Comparison of ENCODE assay signal across 7 mouse cellular contexts in the genomic region with DNA sequence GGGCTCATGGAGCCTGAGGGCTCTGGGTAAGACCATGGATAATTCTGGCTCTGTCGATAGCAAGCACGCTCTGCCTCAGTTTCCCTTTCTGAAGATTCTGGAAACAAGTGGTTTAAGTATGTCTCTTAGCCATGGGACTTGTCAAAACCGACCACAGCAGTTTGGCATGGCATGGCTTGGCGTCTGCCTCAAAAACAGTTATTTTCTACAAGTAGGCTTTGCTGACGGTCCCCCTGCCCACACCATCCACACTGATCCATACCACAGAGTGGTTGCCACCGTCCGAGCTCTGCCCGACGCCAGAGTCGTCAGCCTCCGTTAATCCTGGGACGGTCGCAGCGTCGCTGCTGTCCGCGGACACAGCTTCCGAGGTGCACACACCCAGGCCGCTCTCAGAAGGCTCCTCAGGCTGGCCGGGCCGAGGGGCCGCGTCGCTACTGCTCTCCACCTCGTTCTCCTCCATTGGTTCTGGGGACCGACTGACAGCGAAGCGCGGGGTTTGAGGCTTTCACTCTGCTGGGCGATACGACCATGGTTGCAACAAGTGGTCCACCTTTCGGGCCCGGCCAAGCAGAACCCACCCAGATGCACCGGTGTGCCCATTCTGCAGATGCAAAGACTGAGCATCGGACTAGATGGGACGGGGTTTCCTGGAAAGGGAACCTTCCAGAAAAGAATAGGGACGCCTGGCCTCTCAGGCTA. TPM values are rescaled to one million over a fixed set of nuclear protein-coding genes. Genes with fewer than 3 reads are reported as not detected.
DNase-seq lines count a peak whose midpoint lies in the region; ATAC-seq and TF ChIP-seq lines count a peak whose summit lies in the region.

No protein-coding gene starts in this region.

- H3K27me3 ChIP-seq in lung, embryonic 14.5 days (ENCODE audit: insufficient read depth, low read length) = no peaks in the 10 kb centered on the region
- H3K27me3 ChIP-seq in embryonic facial prominence, embryonic 12.5 days = no peaks in the 10 kb centered on the region
- H3K27me3 ChIP-seq in heart, postnatal 0 days (ENCODE audit: control insufficient read depth, insufficient read depth, low read length) = no peaks in the 10 kb centered on the region

- peak; percentile 16; the same call in 1 of the 2 replicates for ATAC-seq in lung, embryonic 14.5 days (ENCODE audit: insufficient read depth)
- no peak for ATAC-seq in embryonic facial prominence, embryonic 12.5 days (ENCODE audit: insufficient number of reproducible peaks, insufficient read depth, low FRiP score, low TSS enrichment)
- no peak for ATAC-seq in heart, postnatal 0 days (ENCODE audit: insufficient read depth, low read depth)

- H3K4me2 ChIP-seq in lung, embryonic 14.5 days = peak overlapping the region; percentile 81
- H3K4me2 ChIP-seq in embryonic facial prominence, embryonic 12.5 days (replicated peaks) = peak overlapping the region; percentile 83
- H3K4me2 ChIP-seq in heart, postnatal 0 days (ENCODE audit: low read depth, low read length) = peak overlapping the region; percentile 78

- H3K79me2 ChIP-seq in macrophage (ENCODE audit: inconsistent target) = peaks cover 21% of the 10 kb centered on the region

- H3K27ac ChIP-seq in lung, embryonic 14.5 days (ENCODE audit: low read depth) = peak overlapping the region; percentile 99; the same call in 1 of the 2 replicates
- peak overlapping the region; percentile 96 for H3K27ac ChIP-seq in embryonic facial prominence, embryonic 12.5 days
- peak overlapping the region; percentile 99 for H3K27ac ChIP-seq in heart, postnatal 0 days (ENCODE audit: low read depth)
- peak overlapping the region; percentile 77 for H3K27ac ChIP-seq in macrophage

- H3K9ac ChIP-seq in lung, embryonic 14.5 days = peak overlapping the region; percentile 93
- peak overlapping the region; percentile 82 for H3K9ac ChIP-seq in embryonic facial prominence, embryonic 12.5 days
- peak overlapping the region; percentile 87 for H3K9ac ChIP-seq in heart, postnatal 0 days (replicated peaks; ENCODE audit: low read depth, low read length)

- 0 out of 2 replicates have a peak, but pooled peaks cover 6% of the 10 kb centered on the region for H3K4me1 ChIP-seq in lung, embryonic 14.5 days (ENCODE audit: insufficient read depth)
- H3K4me1 ChIP-seq in embryonic facial prominence, embryonic 12.5 days = peaks cover 21% of the 10 kb centered on the region
- H3K4me1 ChIP-seq in heart, postnatal 0 days (ENCODE audit: control insufficient read depth, insufficient read depth) = peaks cover 8% of the 10 kb centered on the region; the same call in 1 of the 2 replicates

- H3K4me3 ChIP-seq in lung, embryonic 14.5 days (ENCODE audit: low read depth, low read length) = peak overlapping the region; percentile 59
- peak overlapping the region; percentile 76 for H3K4me3 ChIP-seq in embryonic facial prominence, embryonic 12.5 days
- H3K4me3 ChIP-seq in heart, postnatal 0 days (ENCODE audit: low read depth, low read length) = peak overlapping the region; percentile 76
- H3K4me3 ChIP-seq in macrophage (ENCODE audit: inconsistent target) = peak overlapping the region; percentile 96

- no peak for DNase-seq in lung, embryonic 14.5 days
- no peak for DNase-seq in lung, postnatal 14 days
- no peak for DNase-seq in heart, postnatal 0 days (ENCODE audit: low spot score)
- DNase-seq in cerebellum, adult 8-10 months = no peak
- DNase-seq in ovary, adult 18-20 months (ENCODE audit: low spot score) = no peak

- no peaks in the 10 kb centered on the region for H3K9me3 ChIP-seq in lung, embryonic 14.5 days (ENCODE audit: low read depth, low read length)
- H3K9me3 ChIP-seq in embryonic facial prominence, embryonic 12.5 days = peaks cover 5% of the 10 kb centered on the region; the same call in 1 of the 2 replicates
- peaks cover 7% of the 10 kb centered on the region; the same call in 1 of the 2 replicates for H3K9me3 ChIP-seq in heart, postnatal 0 days (replicated peaks; ENCODE audit: control insufficient read depth, low read length)

- TF ChIP-seq EP300 in heart, postnatal 0 days (IDR thresholded peaks at IDR 0.05; ENCODE audit: low read depth) = no peak

- TF ChIP-seq CTCF in lung, embryonic 14.5 days (IDR thresholded peaks at IDR 0.05; ENCODE audit: low read depth) = no peak
- TF ChIP-seq CTCF in heart, postnatal 0 days (IDR thresholded peaks at IDR 0.05; ENCODE audit: low read depth) = no peak

- H3K36me3 ChIP-seq in lung, embryonic 14.5 days (ENCODE audit: insufficient read depth) = peaks cover 40% of the 10 kb centered on the region
- H3K36me3 ChIP-seq in embryonic facial prominence, embryonic 12.5 days = peaks cover 42% of the 10 kb centered on the region
- peaks cover 39% of the 10 kb centered on the region for H3K36me3 ChIP-seq in heart, postnatal 0 days (replicated peaks; ENCODE audit: control insufficient read depth, insufficient read depth, low read length)
- peaks cover 37% of the 10 kb centered on the region for H3K36me3 ChIP-seq in macrophage (ENCODE audit: inconsistent target)

- WGBS in lung, embryonic 14.5 days = 4% methylated on average over 37 of the region's 37 CpGs
- 4% methylated on average over 37 of the region's 37 CpGs for WGBS in embryonic facial prominence, embryonic 12.5 days
- 4% methylated on average over 37 of the region's 37 CpGs for WGBS in heart, postnatal 0 days
- 6% methylated on average over 37 of the region's 37 CpGs for WGBS in macrophage (ENCODE audit: missing documents)

RNA-seq across cellular contexts. Expression of gene Zfp335, which starts 1.0 kb away (rescaled TPM):
- polyA plus RNA-seq in lung, embryonic 14.5 days (2014; fragmentation: Nextera tagmentation; extraction: Ambion mirVana) = 14.8 and 15.8 TPM in 2 replicates
- 16.9 and 17.4 TPM in 2 replicates for polyA plus RNA-seq in embryonic facial prominence, embryonic 12.5 days (2016; fragmentation: Nextera tagmentation; extraction: Ambion mirVana)
- total RNA-seq in heart, postnatal 0 days (2014; rRNA removed; ENCODE audit: low replicate concordance) = 18.0 and 19.6 TPM in 2 replicates
- polyA plus RNA-seq in heart, postnatal 0 days (2015; fragmentation: Nextera tagmentation; extraction: Ambion mirVana) = 3.7 TPM in 2 replicates
- total RNA-seq in macrophage (2018; cell fraction: chromatin; rRNA removed) = 10 to 100 TPM; 38.2 to 87.8 (median 57.1) TPM
- 10 to 100 TPM in 2 of 26 experiments, 1 to 10 TPM in 24; 5.7 to 11.6 (median 8.0) TPM for total RNA-seq in macrophage (2018; cell fraction: cytosol; rRNA removed)
- 10 to 100 TPM; 18.4 to 52.9 (median 31.3) TPM for total RNA-seq in macrophage (2018; cell fraction: nucleus; rRNA removed)
- polyA plus RNA-seq in macrophage (2018) = 6.8 to 9.1 TPM (median 7.0 TPM) in 3 replicates

RNA-seq across cellular contexts. Expression of gene Mmp9, which starts 30.1 kb away (rescaled TPM):
- polyA plus RNA-seq in lung, embryonic 14.5 days (2014; fragmentation: Nextera tagmentation; extraction: Ambion mirVana) = 0.24 and 0.25 TPM in 2 replicates
- polyA plus RNA-seq in embryonic facial prominence, embryonic 12.5 days (2016; fragmentation: Nextera tagmentation; extraction: Ambion mirVana) = 4.5 and 4.6 TPM in 2 replicates
- 0.08 and 2.1 TPM in 2 replicates for total RNA-seq in heart, postnatal 0 days (2014; rRNA removed; ENCODE audit: low replicate concordance)
- polyA plus RNA-seq in heart, postnatal 0 days (2015; fragmentation: Nextera tagmentation; extraction: Ambion mirVana) = 0.32 and 0.64 TPM in 2 replicates
- total RNA-seq in macrophage (2018; cell fraction: chromatin; rRNA removed) = under 1 TPM in 4 of 26 experiments, not detected in 22; 0.22 to 0.55 (median 0.39) TPM
- total RNA-seq in macrophage (2018; cell fraction: cytosol; rRNA removed) = 1 to 10 TPM in 2 of 26 experiments, under 1 TPM in 24; 0.10 to 1.1 (median 0.53) TPM
- total RNA-seq in macrophage (2018; cell fraction: nucleus; rRNA removed) = 1 to 10 TPM in 6 of 26 experiments, under 1 TPM in 16, not detected in 4; 0.22 to 2.8 (median 0.58) TPM
- polyA plus RNA-seq in macrophage (2018) = 0.22 to 2.2 TPM (median 0.77 TPM) in 3 replicates

RNA-seq across cellular contexts. Expression of gene Pcif1, which starts 31.4 kb away (rescaled TPM):
- 76.9 and 83.0 TPM in 2 replicates for polyA plus RNA-seq in lung, embryonic 14.5 days (2014; fragmentation: Nextera tagmentation; extraction: Ambion mirVana)
- polyA plus RNA-seq in embryonic facial prominence, embryonic 12.5 days (2016; fragmentation: Nextera tagmentation; extraction: Ambion mirVana) = 83.0 and 89.9 TPM in 2 replicates
- 51.8 and 63.6 TPM in 2 replicates for total RNA-seq in heart, postnatal 0 days (2014; rRNA removed; ENCODE audit: low replicate concordance)
- 50.6 and 54.2 TPM in 2 replicates for polyA plus RNA-seq in heart, postnatal 0 days (2015; fragmentation: Nextera tagmentation; extraction: Ambion mirVana)
- 10 to 100 TPM; 27.5 to 75.8 (median 51.5) TPM for total RNA-seq in macrophage (2018; cell fraction: chromatin; rRNA removed)
- 10 to 100 TPM; 18.5 to 35.7 (median 25.1) TPM for total RNA-seq in macrophage (2018; cell fraction: cytosol; rRNA removed)
- 10 to 100 TPM; 21.4 to 47.0 (median 31.9) TPM for total RNA-seq in macrophage (2018; cell fraction: nucleus; rRNA removed)
- polyA plus RNA-seq in macrophage (2018) = 14.5 to 26.1 TPM (median 19.1 TPM) in 3 replicates

RNA-seq across cellular contexts. Expression of gene Slc12a5, which starts 50.1 kb away (rescaled TPM):
- 0.57 and 1.6 TPM in 2 replicates for polyA plus RNA-seq in lung, embryonic 14.5 days (2014; fragmentation: Nextera tagmentation; extraction: Ambion mirVana)
- 1.9 and 2.0 TPM in 2 replicates for polyA plus RNA-seq in embryonic facial prominence, embryonic 12.5 days (2016; fragmentation: Nextera tagmentation; extraction: Ambion mirVana)
- total RNA-seq in heart, postnatal 0 days (2014; rRNA removed; ENCODE audit: low replicate concordance) = 0.50 and 3.5 TPM in 2 replicates
- polyA plus RNA-seq in heart, postnatal 0 days (2015; fragmentation: Nextera tagmentation; extraction: Ambion mirVana) = 0.31 and 0.48 TPM in 2 replicates
- total RNA-seq in macrophage (2018; cell fraction: chromatin; rRNA removed) = 1 to 10 TPM in 6 of 26 experiments, under 1 TPM in 14, not detected in 6; 0.13 to 2.2 (median 0.54) TPM
- total RNA-seq in macrophage (2018; cell fraction: cytosol; rRNA removed) = under 1 TPM in 8 of 26 experiments, not detected in 18; 0.03 to 0.08 (median 0.05) TPM
- 1 to 10 TPM in 1 of 26 experiments, under 1 TPM in 8, not detected in 17; 0.06 to 1.1 (median 0.12) TPM for total RNA-seq in macrophage (2018; cell fraction: nucleus; rRNA removed)
- not detected in 3 replicates for polyA plus RNA-seq in macrophage (2018)

RNA-seq across cellular contexts. Expression of gene Pltp, which starts 53.0 kb away (rescaled TPM):
- polyA plus RNA-seq in lung, embryonic 14.5 days (2014; fragmentation: Nextera tagmentation; extraction: Ambion mirVana) = 122 and 126 TPM in 2 replicates
- 57.8 and 59.4 TPM in 2 replicates for polyA plus RNA-seq in embryonic facial prominence, embryonic 12.5 days (2016; fragmentation: Nextera tagmentation; extraction: Ambion mirVana)
- 7.7 and 10.4 TPM in 2 replicates for total RNA-seq in heart, postnatal 0 days (2014; rRNA removed; ENCODE audit: low replicate concordance)
- 8.3 and 8.6 TPM in 2 replicates for polyA plus RNA-seq in heart, postnatal 0 days (2015; fragmentation: Nextera tagmentation; extraction: Ambion mirVana)
- total RNA-seq in macrophage (2018; cell fraction: chromatin; rRNA removed) = 100 to 1,000 TPM; 103 to 546 (median 287) TPM
- total RNA-seq in macrophage (2018; cell fraction: cytosol; rRNA removed) = 1,000 to 10,000 TPM in 3 of 26 experiments, 100 to 1,000 TPM in 23; 293 to 1,067 (median 626) TPM
- total RNA-seq in macrophage (2018; cell fraction: nucleus; rRNA removed) = 1,000 to 10,000 TPM in 1 of 26 experiments, 100 to 1,000 TPM in 25; 381 to 1,006 (median 769) TPM
- 538 to 865 TPM (median 584 TPM) in 3 replicates for polyA plus RNA-seq in macrophage (2018)
